Mouse (Mus musculus) hindbrain, embryonic 16.5 days (tissue): ENCODE results near the gene Hc. TPM values are rescaled to one million over a fixed set of nuclear protein-coding genes. Genes with fewer than 3 reads are reported as not detected.

ENCODE experiments used
- ATAC-seq: fragments of 200-750 bp; cut with Nextera tagmentation; 2 replicates; pipeline ENCODE4 v1.8.0; 2017; ENCODE audit warnings: moderate TSS enrichment, moderate library complexity
- H3K27ac ChIP-seq: fragments of 300-500 bp; sonication (generic); 2 replicates; pipeline ENCODE4 v1.5.1; 2014; ENCODE audit warnings: low read depth, mild to moderate bottlenecking, control low read depth, low read length, moderate library complexity
- H3K27me3 ChIP-seq: fragments of 300-500 bp; sonication (generic); replicated peaks from 2 replicates; pipeline ENCODE4 v1.6.1; 2014; ENCODE audit warnings: low read length; ENCODE audit not compliant: control insufficient read depth, insufficient read depth
- H3K36me3 ChIP-seq: fragments of 300-500 bp; sonication (generic); 2 replicates; pipeline ENCODE4 v1.6.1; 2014; ENCODE audit warnings: mild to moderate bottlenecking, low read length, moderate library complexity, mixed read lengths; ENCODE audit not compliant: control insufficient read depth, insufficient read depth
- H3K4me1 ChIP-seq: fragments of 300-500 bp; sonication (generic); 2 replicates; pipeline ENCODE4 v1.6.1; 2014; ENCODE audit warnings: low read depth, low read length; ENCODE audit not compliant: control insufficient read depth, insufficient read depth
- H3K4me2 ChIP-seq: fragments of 300-500 bp; sonication (generic); 2 replicates; pipeline ENCODE4 v1.6.1; 2014; ENCODE audit warnings: mild to moderate bottlenecking, low read length, control low read depth, moderate library complexity
- H3K4me3 ChIP-seq: fragments of 300-500 bp; sonication (generic); 2 replicates; pipeline ENCODE4 v1.5.1; 2014; ENCODE audit warnings: mild to moderate bottlenecking, low read length, control low read depth, moderate library complexity
- H3K9ac ChIP-seq: fragments of 300-500 bp; sonication (generic); 2 replicates; pipeline ENCODE4 v1.6.1; 2014; ENCODE audit warnings: low read depth, mild to moderate bottlenecking, control low read depth, low read length, moderate library complexity
- H3K9me3 ChIP-seq: fragments of 300-500 bp; sonication (generic); 2 replicates; pipeline ENCODE4 v1.6.1; 2014; ENCODE audit warnings: mild to moderate bottlenecking, low read length, moderate library complexity; ENCODE audit not compliant: control insufficient read depth
- WGBS: fragments of 180-500 bp; shearing (Covaris S2); extraction: QIAGEN DNeasy Blood & Tissue Kit; methylation state at CpG from one replicate; pipeline ENCODE4 v1.1.7; 2014; 5-methylcytosine and 5-hydroxymethylcytosine counted together
- polyA plus RNA-seq: library from polyadenylated mRNA; unstranded; fragments of >200 nt; fragmentation: Nextera tagmentation; extraction: Ambion mirVana; gene quantifications from 2 replicates; pipeline ENCODE4 v1.2.1, GENCODE M21; 2015

Gene Hc
- polyA plus RNA-seq, 1 experiment from 2014 or later = 0.24 TPM

DNA sequence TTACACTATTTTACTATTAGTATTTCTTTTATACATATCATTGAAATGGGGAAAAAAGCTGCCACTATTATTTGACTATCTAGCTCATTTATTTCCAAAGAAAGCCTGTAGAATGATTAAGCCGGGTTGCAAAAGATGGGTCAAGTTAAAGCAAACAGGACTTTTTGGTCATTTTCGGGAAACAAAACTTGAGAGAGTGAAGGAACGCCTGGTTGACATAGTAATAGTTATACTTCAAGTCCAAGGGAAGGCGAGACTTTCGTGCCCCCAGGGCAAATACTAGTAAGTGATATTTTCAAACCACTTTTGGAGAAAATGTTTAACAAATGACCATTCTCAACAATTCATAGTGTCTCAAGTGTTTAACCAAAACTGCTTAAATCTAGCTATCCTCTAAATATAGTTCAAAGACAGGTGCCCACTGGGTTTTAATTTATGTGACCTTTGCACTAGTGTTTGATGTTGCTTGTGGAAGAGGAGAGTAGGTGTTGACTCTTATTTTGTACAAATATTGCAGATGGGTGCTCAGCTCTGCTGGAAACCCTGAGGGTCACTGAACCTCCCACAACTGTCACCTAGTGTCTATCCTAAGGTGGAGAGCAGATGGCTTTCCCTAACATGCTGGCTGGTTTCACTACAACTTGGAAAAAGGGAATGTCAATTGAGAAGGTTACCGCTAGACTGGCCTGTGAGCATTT is 2.2 kb upstream of the Hc start:
- Histone ChIP-seq H3K27me3 (no peaks in the 10 kb centered on the region), H3K9me3 (no peaks in the 10 kb centered on the region), H3K36me3 (no peaks in the 10 kb centered on the region), H3K9ac (no peak overlapping the region), H3K4me2 (no peak overlapping the region), H3K4me1 (no peaks in the 10 kb centered on the region), H3K4me3 (no peak overlapping the region), H3K27ac (no peak overlapping the region)
- no peak for ATAC-seq
- 90% methylated on average over 6 of the region's 6 CpGs for WGBS

DNA sequence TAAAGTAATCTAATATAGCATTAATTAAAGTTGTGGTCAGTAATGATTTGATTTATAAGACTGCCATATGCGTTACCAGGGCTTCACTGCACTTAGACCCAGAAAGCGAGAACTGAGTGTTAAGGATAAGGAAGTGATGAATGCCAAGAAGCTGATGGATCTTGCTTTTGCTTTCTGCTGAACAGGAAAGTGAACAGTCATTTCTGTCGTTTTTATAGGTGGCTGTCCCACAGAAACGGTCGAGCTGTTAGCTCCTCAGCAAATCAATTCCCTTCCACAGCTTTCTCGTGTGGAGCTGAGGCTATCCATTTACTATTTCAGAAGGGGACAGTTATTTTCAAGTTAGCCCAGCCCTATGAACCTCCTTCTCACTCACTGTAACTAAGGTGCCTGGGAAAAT is 341 bp downstream of the Hc start:
- no peak overlapping the region for H3K4me3 ChIP-seq
- no peaks in the 10 kb centered on the region for H3K36me3 ChIP-seq
- ATAC-seq = no peak
- no peaks in the 10 kb centered on the region for H3K4me1 ChIP-seq
- H3K9me3 ChIP-seq = no peaks in the 10 kb centered on the region
- 71% methylated on average over 6 of the region's 6 CpGs for WGBS
- H3K4me2 ChIP-seq = no peak overlapping the region
- no peak overlapping the region for H3K9ac ChIP-seq
- H3K27ac ChIP-seq = no peak overlapping the region
- no peaks in the 10 kb centered on the region for H3K27me3 ChIP-seq

DNA sequence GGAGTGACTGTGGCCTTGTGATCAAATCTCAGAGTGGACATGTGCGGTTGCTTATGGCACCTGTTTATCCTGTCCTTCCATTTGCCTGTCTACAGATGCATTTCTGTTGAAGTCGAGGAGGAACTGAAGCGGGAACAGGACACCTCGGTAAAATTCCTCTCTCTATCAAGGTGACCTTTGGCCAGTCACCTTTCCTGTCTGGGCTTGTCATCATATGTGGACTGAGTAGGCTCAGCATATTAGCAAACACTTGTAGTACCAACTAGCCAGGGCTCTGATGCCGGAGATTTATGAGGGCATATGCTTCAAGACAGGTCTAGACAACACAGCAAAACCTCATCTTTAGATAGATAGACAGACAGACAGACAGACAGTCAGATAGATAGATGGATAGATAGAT is 982 bp downstream of the Hc start:
- ATAC-seq = no peak
- no peaks in the 10 kb centered on the region for H3K27me3 ChIP-seq
- no peaks in the 10 kb centered on the region for H3K4me1 ChIP-seq
- no peak overlapping the region for H3K4me2 ChIP-seq
- H3K4me3 ChIP-seq = no peak overlapping the region
- 95% methylated on average over 5 of the region's 5 CpGs for WGBS
- H3K27ac ChIP-seq = no peak overlapping the region
- H3K9ac ChIP-seq = no peak overlapping the region
- no peaks in the 10 kb centered on the region for H3K36me3 ChIP-seq
- no peaks in the 10 kb centered on the region for H3K9me3 ChIP-seq

DNA sequence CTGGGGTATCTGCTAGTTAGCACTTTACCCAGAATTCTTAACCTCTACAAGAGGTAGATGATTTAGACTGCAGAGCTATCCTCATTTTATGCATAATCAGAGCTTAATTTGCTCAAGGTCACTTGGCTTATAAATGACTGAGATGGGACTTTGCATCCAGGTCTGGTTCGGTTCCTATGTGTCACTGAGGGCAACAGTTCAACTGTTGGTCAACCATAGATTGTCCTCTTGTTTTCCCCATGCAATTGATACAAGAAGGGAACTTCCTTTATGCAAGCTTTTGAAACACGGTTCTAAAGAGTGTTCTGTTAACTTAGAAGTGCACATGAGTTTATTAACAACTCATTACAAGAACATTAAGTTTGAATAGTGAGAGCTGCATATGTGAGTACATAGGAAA is 2.9 kb downstream of the Hc start:
- no peaks in the 10 kb centered on the region for H3K4me1 ChIP-seq
- H3K36me3 ChIP-seq = no peaks in the 10 kb centered on the region
- no peak overlapping the region for H3K4me2 ChIP-seq
- no peak overlapping the region for H3K27ac ChIP-seq
- no peaks in the 10 kb centered on the region for H3K27me3 ChIP-seq
- H3K9ac ChIP-seq = no peak overlapping the region
- 91% methylated on average over 2 of the region's 2 CpGs for WGBS
- no peaks in the 10 kb centered on the region for H3K9me3 ChIP-seq
- H3K4me3 ChIP-seq = no peak overlapping the region
- no peak for ATAC-seq

DNA sequence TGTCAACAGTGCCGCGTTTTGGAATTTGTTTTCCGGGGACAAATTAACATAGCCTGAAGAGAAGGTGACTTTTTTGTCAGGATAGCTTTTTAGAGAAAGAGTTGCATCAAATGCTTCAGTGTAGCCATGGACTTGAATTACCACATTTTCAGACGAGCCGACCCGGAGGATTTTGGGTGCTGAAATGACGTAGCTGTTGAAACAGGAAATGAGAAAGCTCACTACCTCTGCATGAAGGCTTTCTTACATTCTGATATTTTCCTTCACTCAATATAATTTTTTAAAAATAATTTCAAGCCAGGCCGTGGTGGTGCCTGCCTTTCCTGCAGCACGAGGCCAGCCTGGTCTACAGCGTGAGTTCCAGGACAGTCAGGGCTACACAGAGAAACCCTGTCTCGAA is 4.0 kb downstream of the Hc start:
- ATAC-seq = no peak
- Histone ChIP-seq H3K4me3 (no peak overlapping the region), H3K4me1 (no peaks in the 10 kb centered on the region), H3K4me2 (no peak overlapping the region), H3K36me3 (no peaks in the 10 kb centered on the region), H3K27ac (no peak overlapping the region), H3K9me3 (no peaks in the 10 kb centered on the region), H3K27me3 (no peaks in the 10 kb centered on the region), H3K9ac (no peak overlapping the region)
- WGBS = 88% methylated on average over 11 of the region's 11 CpGs

DNA sequence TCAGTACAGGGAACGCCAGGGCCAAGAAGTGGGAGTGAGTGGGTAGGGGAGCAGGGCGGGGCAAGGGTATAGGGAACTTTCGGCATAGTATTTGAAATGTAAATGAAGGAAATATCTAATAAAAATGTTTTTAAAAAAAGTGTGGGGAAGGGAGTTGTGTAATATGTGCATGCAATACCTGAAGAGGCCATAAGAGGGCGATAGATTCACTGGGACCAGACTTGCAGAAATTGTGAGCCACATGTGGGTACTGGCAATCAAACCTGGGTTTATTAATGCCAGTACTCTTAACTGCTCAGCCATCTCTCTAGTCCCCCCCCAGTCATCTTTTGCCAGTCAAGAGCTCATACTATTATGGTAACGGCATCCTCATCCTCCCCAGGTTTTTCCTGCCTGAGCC is 12.4 kb downstream of the Hc start:
- Histone ChIP-seq H3K4me1 (no peaks in the 10 kb centered on the region), H3K4me3 (no peak overlapping the region), H3K27me3 (no peaks in the 10 kb centered on the region), H3K9ac (no peak overlapping the region), H3K27ac (no peak overlapping the region), H3K36me3 (no peaks in the 10 kb centered on the region), H3K4me2 (no peak overlapping the region), H3K9me3 (no peaks in the 10 kb centered on the region)
- 39% methylated on average over 5 of the region's 5 CpGs for WGBS
- ATAC-seq = no peak

DNA sequence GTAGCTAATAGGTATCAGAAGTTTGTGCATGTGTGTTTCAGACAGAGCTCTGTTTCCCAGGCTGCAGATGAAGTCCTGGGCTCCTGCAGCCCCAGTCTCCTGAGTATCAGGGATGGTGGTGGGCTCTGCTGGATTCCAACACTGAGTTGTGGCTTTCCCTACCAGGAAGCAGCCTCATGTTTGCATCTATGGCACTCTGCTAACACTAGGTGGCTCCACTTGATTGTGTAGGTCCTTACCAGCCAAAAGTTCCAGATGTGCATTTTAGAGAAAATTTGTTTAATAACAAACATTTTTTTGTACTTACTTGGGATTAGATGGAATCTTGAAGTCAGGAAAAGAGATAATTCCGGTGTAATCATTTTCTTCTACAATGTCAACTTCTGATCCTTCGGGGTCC is 16.3 kb downstream of the Hc start:
- H3K4me1 ChIP-seq = no peaks in the 10 kb centered on the region
- no peaks in the 10 kb centered on the region for H3K36me3 ChIP-seq
- H3K9me3 ChIP-seq = peaks cover 10% of the 10 kb centered on the region
- H3K4me2 ChIP-seq = no peak overlapping the region
- H3K27me3 ChIP-seq = no peaks in the 10 kb centered on the region
- H3K27ac ChIP-seq = no peak overlapping the region
- WGBS = 72% methylated on average over 2 of the region's 2 CpGs
- H3K4me3 ChIP-seq = no peak overlapping the region
- no peak overlapping the region for H3K9ac ChIP-seq
- no peak for ATAC-seq

DNA sequence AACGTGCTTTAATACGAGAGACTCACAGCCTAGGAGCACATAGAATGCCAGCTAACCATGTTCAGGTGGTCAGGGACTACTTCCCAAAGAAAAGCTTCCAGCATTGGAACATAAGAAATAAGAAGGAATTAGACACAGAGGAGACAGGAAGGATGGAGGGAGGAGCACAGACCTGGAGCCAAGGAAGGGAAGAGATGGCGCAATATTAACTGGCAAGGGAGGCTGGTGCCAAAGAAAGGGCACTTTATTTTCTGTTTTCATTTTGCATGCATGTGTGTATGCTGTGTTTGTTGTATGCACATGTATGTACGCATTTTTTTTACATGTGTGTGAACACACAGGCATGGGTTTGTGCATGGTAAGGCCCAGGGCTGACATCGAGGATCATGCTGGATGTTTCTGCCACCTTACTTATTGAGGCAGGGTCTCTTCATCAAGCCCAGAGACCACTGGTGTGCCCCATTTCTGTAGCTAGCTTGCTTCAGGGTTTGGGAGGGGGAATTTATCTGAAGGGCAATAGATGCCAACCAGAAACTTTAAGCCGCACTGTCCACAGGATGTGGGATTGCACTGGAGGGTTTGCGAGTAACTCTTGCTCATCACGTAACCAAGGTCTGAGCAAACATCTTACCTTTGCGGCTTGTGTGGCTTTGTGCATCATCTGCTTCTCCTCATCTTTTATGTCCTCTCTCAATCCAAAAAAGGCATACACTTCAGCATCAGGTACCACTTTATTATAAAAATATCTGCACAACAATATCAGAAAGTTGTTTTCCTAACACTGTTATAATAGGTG is 22.5 kb downstream of the Hc start:
- peaks cover 10% of the 10 kb centered on the region for H3K9me3 ChIP-seq
- no peaks in the 10 kb centered on the region for H3K36me3 ChIP-seq
- H3K4me1 ChIP-seq = no peaks in the 10 kb centered on the region
- no peak for ATAC-seq
- H3K4me2 ChIP-seq = no peak overlapping the region
- no peak overlapping the region for H3K9ac ChIP-seq
- WGBS = 91% methylated on average over 9 of the region's 9 CpGs
- no peaks in the 10 kb centered on the region for H3K27me3 ChIP-seq
- no peak overlapping the region for H3K27ac ChIP-seq
- H3K4me3 ChIP-seq = no peak overlapping the region

DNA sequence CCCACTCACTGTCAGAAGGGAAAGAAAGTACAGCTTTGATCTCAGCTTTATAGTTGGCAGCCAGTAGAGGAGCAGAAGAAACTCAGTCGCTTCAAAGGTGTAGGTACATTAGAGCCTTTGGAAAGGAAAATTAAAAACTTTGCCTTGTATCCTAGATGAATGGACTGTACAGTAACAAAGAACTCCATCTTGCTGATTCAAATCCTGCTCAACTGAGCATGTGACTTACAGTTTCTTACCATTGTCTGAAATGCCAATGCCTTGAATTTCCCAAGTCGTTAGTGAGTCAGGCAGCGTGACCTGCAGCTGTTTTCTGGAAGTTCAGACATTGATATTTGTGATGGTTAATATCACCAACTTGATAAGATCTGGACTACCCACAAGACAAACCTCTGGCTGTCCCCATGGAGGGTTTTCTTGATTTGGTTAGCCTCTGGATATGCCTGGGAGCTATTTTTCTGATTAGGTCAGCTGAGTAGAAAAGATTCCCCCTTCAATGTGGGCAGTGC is 36.5 kb downstream of the Hc start:
- H3K4me1 ChIP-seq = no peaks in the 10 kb centered on the region
- peaks cover 3% of the 10 kb centered on the region; the same call in 1 of the 2 replicates for H3K9me3 ChIP-seq
- H3K4me3 ChIP-seq = no peak overlapping the region
- no peaks in the 10 kb centered on the region for H3K27me3 ChIP-seq
- WGBS = 84% methylated on average over 3 of the region's 3 CpGs
- no peak overlapping the region for H3K4me2 ChIP-seq
- no peak overlapping the region for H3K27ac ChIP-seq
- H3K36me3 ChIP-seq = no peaks in the 10 kb centered on the region
- no peak for ATAC-seq
- H3K9ac ChIP-seq = no peak overlapping the region
